Mouse (Mus musculus): ENCODE measurements around the gene Ubtf. TPM values are rescaled to one million over a fixed set of nuclear protein-coding genes. Genes with fewer than 3 reads are reported as not detected.
"Not testable (repeated sequence)": the region's sequence is repeated elsewhere in the genome, so short reads cannot be mapped to it uniquely, and the experiment has no call there.

The Ubtf gene
- polyA plus RNA-seq, 1 experiment = 80.5 TPM

GRCm38 (mm10) chr11:102290141-102290540 is 29.4 kb downstream of the Ubtf start:
- TF ChIP-seq CTCF (IDR thresholded peaks at IDR 0.05; ENCODE audit: borderline replicate concordance, extremely low read depth, insufficient read depth, insufficient read length) = no peak
- no peak for TF ChIP-seq POLR2A (IDR thresholded peaks at IDR 0.05; ENCODE audit: borderline replicate concordance, extremely low read depth, insufficient read depth, insufficient read length, poor library complexity, severe bottlenecking)
- DNase-seq (ENCODE audit: low read depth) = no peak

- no peak for DNase-seq (ENCODE audit: low read depth)
- TF ChIP-seq CTCF (IDR thresholded peaks at IDR 0.05; ENCODE audit: borderline replicate concordance, extremely low read depth, insufficient read depth, insufficient read length) (no peak), POLR2A (IDR thresholded peaks at IDR 0.05; ENCODE audit: borderline replicate concordance, extremely low read depth, insufficient read depth, insufficient read length, poor library complexity, severe bottlenecking) (no peak)
Observed at GRCm38 (mm10) chr11:102289511-102290100, 29.9 kb downstream of the Ubtf start.

- TF ChIP-seq CTCF (IDR thresholded peaks at IDR 0.05; ENCODE audit: borderline replicate concordance, extremely low read depth, insufficient read depth, insufficient read length) (no peak), POLR2A (IDR thresholded peaks at IDR 0.05; ENCODE audit: borderline replicate concordance, extremely low read depth, insufficient read depth, insufficient read length, poor library complexity, severe bottlenecking) (no peak)
- DNase-seq (ENCODE audit: low read depth) = no peak
Observed at GRCm38 (mm10) chr11:102288913-102289312, 30.6 kb downstream of the Ubtf start.

- TF ChIP-seq CTCF (IDR thresholded peaks at IDR 0.05; ENCODE audit: borderline replicate concordance, extremely low read depth, insufficient read depth, insufficient read length) = no peak
- no peak for TF ChIP-seq POLR2A (IDR thresholded peaks at IDR 0.05; ENCODE audit: borderline replicate concordance, extremely low read depth, insufficient read depth, insufficient read length, poor library complexity, severe bottlenecking)
- DNase-seq (ENCODE audit: low read depth) = no peak
Observed at GRCm38 (mm10) chr11:102288027-102288804, 31.3 kb downstream of the Ubtf start.

GRCm38 (mm10) chr11:102287485-102287884 is 32.1 kb downstream of the Ubtf start:
- TF ChIP-seq POLR2A (IDR thresholded peaks at IDR 0.05; ENCODE audit: borderline replicate concordance, extremely low read depth, insufficient read depth, insufficient read length, poor library complexity, severe bottlenecking) = no peak
- TF ChIP-seq CTCF (IDR thresholded peaks at IDR 0.05; ENCODE audit: borderline replicate concordance, extremely low read depth, insufficient read depth, insufficient read length) = no peak
- no peak for DNase-seq (ENCODE audit: low read depth)

GRCm38 (mm10) chr11:102285095-102285834 is 34.3 kb downstream of the Ubtf start:
- TF ChIP-seq CTCF (IDR thresholded peaks at IDR 0.05; ENCODE audit: borderline replicate concordance, extremely low read depth, insufficient read depth, insufficient read length) = no peak
- TF ChIP-seq POLR2A (IDR thresholded peaks at IDR 0.05; ENCODE audit: borderline replicate concordance, extremely low read depth, insufficient read depth, insufficient read length, poor library complexity, severe bottlenecking) = no peak
- no peak for DNase-seq (ENCODE audit: low read depth)

GRCm38 (mm10) chr11:102284501-102285094 is 34.9 kb downstream of the Ubtf start, which contains the start of gene Tmub2:
Gene Tmub2 (plus strand): TSS chr11:102284931.
- TF ChIP-seq POLR2A (IDR thresholded peaks at IDR 0.05; ENCODE audit: borderline replicate concordance, extremely low read depth, insufficient read depth, insufficient read length, poor library complexity, severe bottlenecking) (0 out of 2 replicates have a peak, but pooled peaks have one; percentile 14), CTCF (IDR thresholded peaks at IDR 0.05; ENCODE audit: borderline replicate concordance, extremely low read depth, insufficient read depth, insufficient read length) (peak; percentile 24; the same call in 1 of the 2 replicates)
- peak; percentile 99 for DNase-seq (ENCODE audit: low read depth)

- DNase-seq (ENCODE audit: low read depth) = no peak
- TF ChIP-seq CTCF (IDR thresholded peaks at IDR 0.05; ENCODE audit: borderline replicate concordance, extremely low read depth, insufficient read depth, insufficient read length) (no peak), POLR2A (IDR thresholded peaks at IDR 0.05; ENCODE audit: borderline replicate concordance, extremely low read depth, insufficient read depth, insufficient read length, poor library complexity, severe bottlenecking) (no peak)
Observed at GRCm38 (mm10) chr11:102283922-102284321, 35.6 kb downstream of the Ubtf start.

GRCm38 (mm10) chr11:102280267-102280666 is 39.3 kb downstream of the Ubtf start:
- DNase-seq (ENCODE audit: low read depth) = not testable (repeated sequence)

GRCm38 (mm10) chr11:102279595-102279994 is 39.9 kb downstream of the Ubtf start:
- no peak for DNase-seq (ENCODE audit: low read depth)
- TF ChIP-seq POLR2A (IDR thresholded peaks at IDR 0.05; ENCODE audit: borderline replicate concordance, extremely low read depth, insufficient read depth, insufficient read length, poor library complexity, severe bottlenecking) (no peak), CTCF (IDR thresholded peaks at IDR 0.05; ENCODE audit: borderline replicate concordance, extremely low read depth, insufficient read depth, insufficient read length) (no peak)

- TF ChIP-seq CTCF (IDR thresholded peaks at IDR 0.05; ENCODE audit: borderline replicate concordance, extremely low read depth, insufficient read depth, insufficient read length) (no peak), POLR2A (IDR thresholded peaks at IDR 0.05; ENCODE audit: borderline replicate concordance, extremely low read depth, insufficient read depth, insufficient read length, poor library complexity, severe bottlenecking) (no peak)
- DNase-seq (ENCODE audit: low read depth) = no peak
Observed at GRCm38 (mm10) chr11:102277754-102278153, 41.8 kb downstream of the Ubtf start.

Data from brain, embryonic 14.5 days (tissue).